Mouse (Mus musculus): ENCODE results near the gene Hist1h2ad. TPM values are rescaled to one million over a fixed set of nuclear protein-coding genes. Genes with fewer than 3 reads are reported as not detected.
"Not testable (repeated sequence)": the region's sequence is repeated elsewhere in the genome, so short reads cannot be mapped to it uniquely, and the experiment has no call there.

Hist1h2ad gene
- polyA plus RNA-seq, 1 experiment from 2014 or later: 1.0 TPM

- no peak for ATAC-seq (ENCODE audit: low FRiP score)
- no peak overlapping the region; the same call in 1 of the 2 replicates for H3K4me2 ChIP-seq (replicated peaks; ENCODE audit: low read depth, low read length)
- no peaks in the 10 kb centered on the region for H3K27me3 ChIP-seq (ENCODE audit: control insufficient read depth, insufficient read depth, low read length)
- no peaks in the 10 kb centered on the region for H3K9me3 ChIP-seq (ENCODE audit: control insufficient read depth, low read length)
- H3K4me1 ChIP-seq (replicated peaks; ENCODE audit: control insufficient read depth, insufficient read depth, low read length): no peaks in the 10 kb centered on the region
- H3K4me3 ChIP-seq (ENCODE audit: low read depth, low read length): no peak overlapping the region
- no peaks in the 10 kb centered on the region for H3K36me3 ChIP-seq (ENCODE audit: control insufficient read depth, insufficient read depth, low read length)
- no peak for DNase-seq (ENCODE audit: low spot score)
- H3K27ac ChIP-seq (ENCODE audit: low read depth, low read length): 0 out of 2 replicates have a peak overlapping the region, but pooled peaks have one; percentile 36
- H3K9ac ChIP-seq (ENCODE audit: low read depth, low read length): no peak overlapping the region
- 73% methylated on average over 3 of the region's 3 CpGs for WGBS
These were observed 17.3 kb upstream of the Hist1h2ad start for GRCm38 (mm10) chr13:23556906-23557305.

- ATAC-seq (ENCODE audit: low FRiP score); H3K36me3 ChIP-seq (ENCODE audit: control insufficient read depth, insufficient read depth, low read length); H3K27me3 ChIP-seq (ENCODE audit: control insufficient read depth, insufficient read depth, low read length); DNase-seq (ENCODE audit: low spot score); H3K27ac ChIP-seq (ENCODE audit: low read depth, low read length); H3K4me3 ChIP-seq (ENCODE audit: low read depth, low read length); H3K9ac ChIP-seq (ENCODE audit: low read depth, low read length); H3K9me3 ChIP-seq (ENCODE audit: control insufficient read depth, low read length); H3K4me1 ChIP-seq (replicated peaks; ENCODE audit: control insufficient read depth, insufficient read depth, low read length); H3K4me2 ChIP-seq (replicated peaks; ENCODE audit: low read depth, low read length): not testable (repeated sequence)
- 29% methylated on average over 2 of the region's 2 CpGs for WGBS
These were observed 13.5 kb upstream of the Hist1h2ad start for GRCm38 (mm10) chr13:23560699-23561098.

GRCm38 (mm10) chr13:23561531-23561882 lies 12.7 kb upstream of the Hist1h2ad start:
- ATAC-seq (ENCODE audit: low FRiP score); H3K27me3 ChIP-seq (ENCODE audit: control insufficient read depth, insufficient read depth, low read length); H3K4me2 ChIP-seq (replicated peaks; ENCODE audit: low read depth, low read length); H3K4me1 ChIP-seq (replicated peaks; ENCODE audit: control insufficient read depth, insufficient read depth, low read length); DNase-seq (ENCODE audit: low spot score); H3K36me3 ChIP-seq (ENCODE audit: control insufficient read depth, insufficient read depth, low read length); H3K9me3 ChIP-seq (ENCODE audit: control insufficient read depth, low read length); H3K9ac ChIP-seq (ENCODE audit: low read depth, low read length): not testable (repeated sequence)
- peak overlapping the region; percentile 31 for H3K4me3 ChIP-seq (ENCODE audit: low read depth, low read length)
- 0% methylated on average over 2 of the region's 5 CpGs for WGBS
- H3K27ac ChIP-seq (ENCODE audit: low read depth, low read length): peak overlapping the region; percentile 95

GRCm38 (mm10) chr13:23561883-23562659 lies 12.1 kb upstream of the Hist1h2ad start, which contains the start of gene Hist1h3e:
Gene Hist1h3e, minus strand, starts transcription at chr13:23562369.
- peak within 1 kb of the TSS; percentile 58 for H3K4me2 ChIP-seq (replicated peaks; ENCODE audit: low read depth, low read length)
- peak within 1 kb of the TSS; percentile 31 for H3K4me3 ChIP-seq (ENCODE audit: low read depth, low read length)
- H3K36me3 ChIP-seq (ENCODE audit: control insufficient read depth, insufficient read depth, low read length); H3K9me3 ChIP-seq (ENCODE audit: control insufficient read depth, low read length); H3K27me3 ChIP-seq (ENCODE audit: control insufficient read depth, insufficient read depth, low read length); H3K4me1 ChIP-seq (replicated peaks; ENCODE audit: control insufficient read depth, insufficient read depth, low read length): not testable (repeated sequence)
- peak within 1 kb of the TSS; percentile 66 for H3K9ac ChIP-seq (ENCODE audit: low read depth, low read length)
- 1% methylated on average over 37 of the region's 67 CpGs for WGBS
- ATAC-seq (ENCODE audit: low FRiP score) (peak; percentile 99), DNase-seq (ENCODE audit: low spot score) (peak; percentile 96)
- peak within 1 kb of the TSS; percentile 95 for H3K27ac ChIP-seq (ENCODE audit: low read depth, low read length)

GRCm38 (mm10) chr13:23562699-23563462 lies 11.3 kb upstream of the Hist1h2ad start:
- peak overlapping the region; percentile 58 for H3K4me2 ChIP-seq (replicated peaks; ENCODE audit: low read depth, low read length)
- H3K4me3 ChIP-seq (ENCODE audit: low read depth, low read length): peak overlapping the region; percentile 31

GRCm38 (mm10) chr13:23564482-23564881 lies 9.7 kb upstream of the Hist1h2ad start:
- Histone ChIP-seq H3K4me3 (ENCODE audit: low read depth, low read length) (no peak overlapping the region), H3K4me2 (replicated peaks; ENCODE audit: low read depth, low read length) (no peak overlapping the region), H3K9me3 (ENCODE audit: control insufficient read depth, low read length) (no peaks in the 10 kb centered on the region), H3K36me3 (ENCODE audit: control insufficient read depth, insufficient read depth, low read length) (no peaks in the 10 kb centered on the region), H3K27ac (ENCODE audit: low read depth, low read length) (0 out of 2 replicates have a peak overlapping the region, but pooled peaks have one; percentile 3), H3K4me1 (replicated peaks; ENCODE audit: control insufficient read depth, insufficient read depth, low read length) (no peaks in the 10 kb centered on the region), H3K27me3 (ENCODE audit: control insufficient read depth, insufficient read depth, low read length) (no peaks in the 10 kb centered on the region), H3K9ac (ENCODE audit: low read depth, low read length) (no peak overlapping the region)
- DNase-seq (ENCODE audit: low spot score): no peak
- ATAC-seq (ENCODE audit: low FRiP score): no peak
- WGBS: 84% methylated on average over 2 of the region's 2 CpGs

More at GRCm38 (mm10) chr13:23562699-23563462, 11.3 kb upstream of the Hist1h2ad start:
- Histone ChIP-seq H3K9me3 (ENCODE audit: control insufficient read depth, low read length) (no peaks in the 10 kb centered on the region), H3K27ac (ENCODE audit: low read depth, low read length) (peak overlapping the region; percentile 95), H3K4me1 (replicated peaks; ENCODE audit: control insufficient read depth, insufficient read depth, low read length) (no peaks in the 10 kb centered on the region), H3K9ac (ENCODE audit: low read depth, low read length) (peak overlapping the region; percentile 66), H3K27me3 (ENCODE audit: control insufficient read depth, insufficient read depth, low read length) (no peaks in the 10 kb centered on the region), H3K36me3 (ENCODE audit: control insufficient read depth, insufficient read depth, low read length) (no peaks in the 10 kb centered on the region)
- DNase-seq (ENCODE audit: low spot score): peak; percentile 76
- peak; percentile 53 for ATAC-seq (ENCODE audit: low FRiP score)
- WGBS: 3% methylated on average over 18 of the region's 18 CpGs

- DNase-seq (ENCODE audit: low spot score); H3K36me3 ChIP-seq (ENCODE audit: control insufficient read depth, insufficient read depth, low read length); H3K9me3 ChIP-seq (ENCODE audit: control insufficient read depth, low read length); H3K27me3 ChIP-seq (ENCODE audit: control insufficient read depth, insufficient read depth, low read length); ATAC-seq (ENCODE audit: low FRiP score); H3K4me1 ChIP-seq (replicated peaks; ENCODE audit: control insufficient read depth, insufficient read depth, low read length): not testable (repeated sequence)
- Histone ChIP-seq H3K4me3 (ENCODE audit: low read depth, low read length) (peak overlapping the region; percentile 32), H3K4me2 (replicated peaks; ENCODE audit: low read depth, low read length) (peak overlapping the region; percentile 44), H3K9ac (ENCODE audit: low read depth, low read length) (peak overlapping the region; percentile 45), H3K27ac (ENCODE audit: low read depth, low read length) (peak overlapping the region; percentile 90)
- whole genome bisulfite sequencing: 3% methylated on average over 24 of the region's 41 CpGs
These were observed 3.7 kb upstream of the Hist1h2ad start for GRCm38 (mm10) chr13:23570261-23571021.

- DNase-seq (ENCODE audit: low spot score) (peak; percentile 80), ATAC-seq (ENCODE audit: low FRiP score) (peak; percentile 91)
- Histone ChIP-seq H3K4me1 (replicated peaks; ENCODE audit: control insufficient read depth, insufficient read depth, low read length) (no peaks in the 10 kb centered on the region), H3K27me3 (ENCODE audit: control insufficient read depth, insufficient read depth, low read length) (no peaks in the 10 kb centered on the region), H3K9ac (ENCODE audit: low read depth, low read length) (peak within 1 kb of the TSS; percentile 65), H3K9me3 (ENCODE audit: control insufficient read depth, low read length) (no peaks in the 10 kb centered on the region), H3K4me2 (replicated peaks; ENCODE audit: low read depth, low read length) (peak within 1 kb of the TSS; percentile 63), H3K4me3 (ENCODE audit: low read depth, low read length) (peak within 1 kb of the TSS; percentile 39), H3K36me3 (ENCODE audit: control insufficient read depth, insufficient read depth, low read length) (no peaks in the 10 kb centered on the region), H3K27ac (ENCODE audit: low read depth, low read length) (peak within 1 kb of the TSS; percentile 94)
- under 1% methylated on average over 17 of the region's 18 CpGs for WGBS
These were observed 3.1 kb upstream of the Hist1h2ad start, which contains the start of the genes Hist1h2ae and Hist1h2bg for GRCm38 (mm10) chr13:23571022-23571503. Gene Hist1h2ae, minus strand, starts transcription at chr13:23571220. Gene Hist1h2bg, plus strand, starts transcription at chr13:23571396.

Data from hindbrain, embryonic 11.5 days (tissue).